Mouse (Mus musculus): Measurements from ENCODE around the gene Zfp109.
A peak's percentile ranks its signal among the peaks of the same experiment; 100 is the strongest.
"Not testable (repeated sequence)": the region's sequence is repeated elsewhere in the genome, so short reads cannot be mapped to it uniquely, and the experiment has no call there.

Zfp109 gene

DNA sequence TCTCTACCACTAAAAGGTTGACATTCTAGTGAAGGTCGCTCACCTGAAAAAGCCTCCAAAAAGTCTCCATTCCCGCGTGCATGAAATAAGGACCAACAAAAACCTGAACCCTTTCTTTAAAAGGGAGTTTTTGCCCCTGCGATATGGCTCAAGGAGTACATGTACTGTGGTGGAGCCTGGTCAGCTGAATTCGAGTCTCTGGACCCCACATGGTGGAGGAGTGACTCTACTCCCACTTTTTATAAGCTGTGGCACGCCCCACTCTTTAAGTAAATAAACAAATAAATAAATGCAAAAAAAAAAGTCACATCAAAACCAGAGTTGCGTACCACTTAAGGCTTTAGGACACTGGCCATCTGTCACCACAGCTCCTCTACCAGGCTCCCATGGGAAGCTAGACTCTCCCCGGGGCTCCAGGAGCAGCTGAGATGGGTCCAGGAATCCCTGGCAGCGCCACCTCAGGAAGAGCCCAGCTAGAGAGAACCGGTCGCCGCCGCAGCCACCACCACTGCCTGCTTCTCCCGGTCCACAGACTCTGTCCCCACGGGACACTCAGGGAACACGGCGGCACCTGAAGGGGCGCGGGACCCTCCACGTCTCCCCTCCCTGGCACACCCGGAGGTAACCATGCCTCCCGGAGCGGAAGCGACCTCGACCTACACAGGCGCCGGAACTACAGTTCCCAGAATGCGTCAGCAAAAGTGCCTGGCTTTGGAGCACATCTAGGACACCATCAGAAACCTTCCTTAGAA lies at the start of gene Zfp109:
TSS of gene Zfp109 (minus strand) at position 521 of the 752 bp plus-strand sequence.
- peak; percentile 69 for DNase-seq (ENCODE audit: low read depth, low spot score)

DNA sequence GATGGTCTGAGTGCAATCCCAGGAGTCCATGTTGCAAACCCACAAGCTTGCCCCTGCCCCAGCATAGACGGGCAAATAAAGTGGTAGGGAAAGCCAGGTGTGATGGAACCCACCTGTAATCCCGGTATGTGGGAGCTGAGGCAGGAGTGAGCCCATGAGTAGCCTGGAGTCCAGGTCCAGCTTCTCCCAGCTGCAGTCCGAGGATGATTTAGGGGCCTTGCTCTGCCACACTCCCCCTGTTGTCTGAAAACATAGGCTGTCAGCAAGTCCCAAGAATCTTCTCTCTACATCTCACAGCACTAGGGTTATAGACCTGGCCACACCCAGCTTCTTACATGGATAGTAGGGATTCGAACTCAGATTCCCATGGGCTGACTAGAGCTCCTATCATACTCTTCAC lies 49.6 kb upstream of the Zfp109 start:
- DNase-seq (ENCODE audit: low read depth, low spot score), result no peak

DNA sequence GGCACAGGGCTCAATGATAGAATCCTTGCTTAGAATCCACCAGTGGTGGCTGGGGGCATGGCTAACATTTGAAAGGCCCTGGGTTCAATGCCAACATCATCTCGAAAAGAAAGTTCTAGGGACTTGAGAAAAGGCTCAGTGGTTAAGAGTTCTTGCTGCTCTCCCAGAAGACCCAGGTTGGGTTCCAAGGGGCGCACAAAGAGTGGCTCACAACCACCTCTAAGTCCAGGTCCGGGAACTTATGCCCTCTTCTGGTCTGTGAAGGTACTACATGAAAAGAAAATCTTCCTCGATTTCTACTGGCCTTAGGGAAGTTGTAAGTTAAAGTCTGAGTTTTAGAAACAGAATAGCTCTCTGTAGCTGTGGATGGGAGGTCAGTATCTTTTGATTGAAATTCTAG lies 48.7 kb upstream of the Zfp109 start:
- no peak for DNase-seq (ENCODE audit: low read depth, low spot score)

DNA sequence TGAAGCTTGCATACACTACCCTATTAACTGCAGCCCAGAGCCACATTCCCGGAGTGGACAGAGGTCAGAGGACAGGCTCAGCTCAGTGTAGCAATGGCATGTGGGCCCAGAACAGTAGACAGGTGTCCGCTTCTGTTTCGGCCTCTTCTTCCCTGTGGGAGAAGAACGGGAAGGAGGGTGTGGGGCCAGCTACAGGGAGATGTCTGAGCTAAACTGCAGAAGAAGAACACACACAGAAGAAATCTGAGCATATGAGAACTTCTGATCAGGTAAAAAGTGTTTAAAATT lies 43.4 kb upstream of the Zfp109 start:
- no peak for DNase-seq (ENCODE audit: low read depth, low spot score)

DNA sequence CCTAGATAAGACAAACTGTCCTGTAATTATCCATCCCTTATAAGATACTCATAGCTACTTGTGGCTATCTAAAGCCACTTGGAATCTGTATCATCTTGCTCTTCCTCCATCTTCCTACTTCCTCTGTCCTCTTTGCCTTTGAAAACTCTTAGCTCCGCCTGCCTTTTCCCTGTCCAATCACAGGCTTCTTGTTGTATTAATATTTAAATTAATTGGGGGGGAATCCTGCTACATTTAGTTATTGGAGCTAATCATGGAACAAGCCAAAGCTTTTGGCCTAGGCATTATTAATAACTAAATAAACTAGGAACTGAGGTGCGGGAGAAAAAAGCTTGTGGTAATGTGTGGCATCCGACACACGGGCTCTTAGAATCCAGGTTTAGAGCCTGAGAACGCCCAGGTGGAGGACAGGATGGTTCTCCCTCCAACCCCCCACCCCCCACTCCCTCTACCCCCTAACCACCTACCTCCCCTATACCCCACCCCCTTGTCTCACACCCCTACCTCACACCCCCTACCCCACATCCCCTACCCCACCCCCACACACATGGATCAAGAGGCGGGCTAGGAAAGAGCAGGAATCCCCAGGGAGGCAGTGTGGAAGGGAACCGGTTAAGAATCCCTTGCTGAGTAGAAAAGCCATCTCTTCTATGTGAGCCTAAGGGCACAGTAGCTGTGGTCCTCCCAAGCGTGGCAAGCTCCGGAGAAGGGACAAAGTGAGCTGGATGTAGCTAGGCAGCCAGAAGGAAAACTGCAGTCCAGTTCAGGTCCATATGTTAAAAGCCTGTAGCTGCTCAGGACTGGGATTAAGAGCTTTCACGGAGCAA lies 42.9 kb upstream of the Zfp109 start:
- no peak for DNase-seq (ENCODE audit: low read depth, low spot score)

DNA sequence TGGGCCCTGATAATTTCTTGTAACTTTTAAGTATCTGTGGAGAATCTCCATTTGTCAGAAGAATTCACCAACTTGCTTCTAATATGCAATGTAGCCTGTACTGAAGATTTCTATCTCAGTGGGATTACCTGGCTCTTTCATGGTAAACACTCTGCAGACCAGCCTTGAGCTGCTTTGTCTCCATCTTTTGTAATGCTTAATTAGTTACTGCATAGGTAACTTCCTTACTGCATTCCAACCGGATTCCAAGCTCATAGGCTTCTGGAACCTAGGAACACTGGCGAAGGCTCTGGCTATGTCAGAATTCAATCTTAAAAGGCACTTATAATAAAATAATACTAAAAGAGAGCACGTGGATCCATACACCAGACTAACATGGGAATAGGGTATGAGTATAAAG lies 41.4 kb upstream of the Zfp109 start:
- DNase-seq (ENCODE audit: low read depth, low spot score), result not testable (repeated sequence)

DNA sequence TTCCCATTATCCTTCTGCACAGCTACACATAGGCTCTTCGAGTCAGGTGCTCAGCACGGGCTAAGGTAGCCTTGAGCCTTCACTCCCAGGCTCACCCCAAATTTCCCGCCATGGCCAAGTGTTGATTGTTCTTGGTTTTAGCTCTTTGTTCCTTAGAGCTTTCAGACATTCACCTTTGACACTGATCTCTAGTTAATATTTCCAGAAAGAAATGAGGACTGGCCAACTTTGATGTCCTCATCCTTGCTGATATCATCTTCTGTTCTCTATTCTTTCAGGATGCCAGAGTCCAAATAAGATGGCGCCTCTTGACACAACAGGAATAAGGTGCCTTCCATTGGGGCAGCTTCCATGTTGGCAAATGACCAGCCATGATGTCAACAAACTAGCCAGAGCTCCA lies 37.1 kb upstream of the Zfp109 start:
- no peak for DNase-seq (ENCODE audit: low read depth, low spot score)

DNA sequence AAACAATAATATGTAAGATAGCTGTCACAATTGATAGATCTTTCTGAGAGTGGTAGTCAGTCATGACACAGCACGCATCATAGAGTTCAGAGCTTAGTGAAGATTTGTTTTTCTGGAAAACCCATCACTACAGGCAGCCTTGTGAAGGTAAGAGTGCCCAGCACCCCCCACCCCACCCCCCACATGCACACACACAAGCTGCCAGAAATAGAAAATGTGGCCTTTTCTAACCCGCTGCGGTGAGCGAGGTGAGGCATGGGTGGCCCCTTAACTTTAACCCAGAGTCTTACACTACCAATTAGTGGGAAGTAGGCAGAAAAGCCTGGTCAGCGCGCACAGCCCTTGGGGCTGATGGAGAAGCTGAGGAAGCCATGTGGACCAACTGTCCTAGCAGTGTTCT lies 33.8 kb upstream of the Zfp109 start:
- no peak for DNase-seq (ENCODE audit: low read depth, low spot score)

DNA sequence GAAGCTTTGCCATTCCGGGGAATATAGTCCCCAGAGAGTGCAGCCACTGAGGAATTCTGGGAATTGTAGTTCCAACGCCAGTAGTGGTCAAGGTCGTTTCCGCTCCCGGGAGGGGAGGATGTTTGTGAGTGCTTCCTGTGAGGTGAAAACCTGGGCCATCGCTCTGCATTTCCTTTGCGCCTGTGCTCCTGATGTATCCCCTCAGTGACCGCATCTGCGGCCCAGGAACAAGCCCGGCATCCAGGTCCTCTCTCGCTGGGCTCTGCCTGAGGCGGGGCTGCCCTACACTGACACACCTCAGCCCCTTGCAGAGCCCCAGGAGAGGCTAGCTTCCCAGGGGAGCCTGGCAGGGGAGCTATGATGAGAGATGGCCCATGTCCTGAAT lies 32.9 kb upstream of the Zfp109 start, which contains the start of gene Zfp93:
TSS of gene Zfp93 (plus strand) at position 133 of the 385 bp plus-strand sequence.
- peak; percentile 89 for DNase-seq (ENCODE audit: low read depth, low spot score)

DNA sequence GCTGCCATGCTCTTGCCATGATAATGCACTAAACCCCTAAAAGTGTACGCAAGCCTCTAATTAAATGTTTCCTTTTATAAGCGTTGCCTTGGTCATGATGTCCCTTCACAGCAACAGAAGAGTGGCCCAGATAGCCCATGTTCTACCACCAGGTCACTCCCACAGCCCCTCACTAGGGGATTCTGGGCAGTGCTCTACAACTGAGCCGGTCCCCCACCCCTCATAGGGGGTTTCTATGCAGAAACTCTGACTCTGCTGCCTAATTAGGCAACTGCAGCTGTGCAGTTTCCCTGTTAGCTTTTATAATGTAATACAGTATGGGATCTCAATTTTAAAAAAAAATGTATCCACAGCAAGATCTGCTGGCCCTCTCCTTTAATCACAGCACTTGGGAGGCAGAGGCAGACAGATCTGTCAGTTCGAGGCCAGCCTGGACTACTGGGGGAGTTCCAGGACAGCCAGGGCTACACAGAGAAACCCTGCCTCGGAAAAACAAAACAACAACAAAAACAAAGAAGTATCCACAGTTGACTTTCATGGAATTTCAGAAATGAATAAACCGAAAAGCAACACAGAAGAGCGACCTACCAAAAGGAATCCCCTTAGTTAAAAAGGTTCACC lies 32.4 kb upstream of the Zfp109 start:
- DNase-seq (ENCODE audit: low read depth, low spot score), result no peak

DNA sequence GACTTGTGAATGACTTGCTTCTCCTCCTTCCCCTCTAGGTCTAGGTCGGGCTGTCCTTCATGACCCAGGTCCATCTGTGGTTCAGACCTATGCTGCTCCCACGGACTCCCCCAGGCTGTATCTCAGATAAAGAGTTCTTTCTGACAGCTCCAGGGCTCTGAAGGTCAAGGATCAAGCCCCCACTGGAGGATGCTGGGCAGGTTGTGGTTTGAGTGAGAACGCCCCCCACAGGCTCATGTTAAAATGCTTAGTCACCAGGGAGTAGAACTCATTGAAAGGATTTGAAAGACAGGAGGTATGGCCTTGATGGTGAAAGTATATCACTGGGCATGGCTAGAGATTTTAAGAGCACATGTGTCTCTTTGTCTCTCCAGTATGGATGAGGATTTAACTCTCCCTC lies 31.9 kb upstream of the Zfp109 start:
- no peak for DNase-seq (ENCODE audit: low read depth, low spot score)

DNA sequence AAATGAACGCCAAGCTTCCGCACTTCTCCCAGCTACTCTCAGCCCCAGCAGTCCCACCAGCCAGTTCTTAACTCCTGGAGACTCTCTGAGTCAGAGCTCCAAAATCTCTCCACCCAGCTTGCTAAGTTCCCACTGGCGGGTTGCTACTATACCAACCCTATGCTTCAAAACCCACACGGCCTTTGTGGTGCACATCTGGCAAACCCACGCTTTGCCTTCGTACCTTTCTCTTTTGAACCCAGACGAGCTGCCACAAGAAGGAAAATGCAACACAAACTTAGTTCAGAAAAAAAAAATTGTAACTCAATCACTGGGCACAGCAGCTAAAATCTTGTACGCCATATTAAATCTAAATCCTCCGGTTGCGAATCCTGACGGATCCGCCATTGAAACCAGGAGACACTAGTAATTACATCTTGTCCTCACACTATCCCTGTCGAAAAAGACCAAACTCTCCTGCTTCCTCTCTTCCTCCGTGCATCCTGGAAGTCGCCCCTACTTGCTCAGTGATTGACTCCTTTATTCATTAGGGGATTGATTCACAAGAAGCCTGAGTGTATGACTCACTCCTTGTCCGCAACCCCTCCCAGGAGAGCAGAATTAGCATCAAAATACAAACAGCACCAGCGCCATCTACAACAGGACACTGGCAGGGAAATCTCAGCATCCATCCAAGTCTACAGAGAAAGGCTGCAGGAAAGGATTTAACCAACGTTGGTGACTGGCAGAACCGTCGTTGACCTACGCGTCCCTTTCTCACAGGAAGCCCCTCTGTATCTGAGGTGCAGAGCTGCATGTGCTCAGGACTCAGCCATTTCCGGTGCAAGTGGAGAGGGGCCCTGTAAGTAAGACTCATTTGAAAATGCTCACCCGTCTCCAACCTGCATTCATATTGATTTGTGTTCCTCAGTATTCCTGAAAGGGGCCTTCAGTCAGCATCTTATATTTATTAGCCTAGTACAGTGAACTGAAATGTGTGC lies 31.1 kb upstream of the Zfp109 start:
- no peak for DNase-seq (ENCODE audit: low read depth, low spot score)

DNA sequence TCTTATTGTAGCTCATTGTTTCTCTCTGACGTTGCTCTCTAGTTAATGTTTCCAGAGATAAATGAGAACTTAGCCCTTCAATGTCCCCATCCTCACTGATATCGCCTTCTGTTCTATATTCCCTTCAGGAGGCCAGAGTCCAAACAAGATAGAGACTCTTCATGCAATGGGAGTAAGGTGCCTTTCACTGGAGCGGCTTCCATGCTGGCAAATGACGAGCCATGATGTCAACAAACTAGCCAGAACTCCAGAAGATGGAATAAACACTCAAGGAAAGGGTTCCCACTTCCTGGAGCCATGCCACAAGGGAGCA lies 22.6 kb upstream of the Zfp109 start:
- no peak for DNase-seq (ENCODE audit: low read depth, low spot score)

DNA sequence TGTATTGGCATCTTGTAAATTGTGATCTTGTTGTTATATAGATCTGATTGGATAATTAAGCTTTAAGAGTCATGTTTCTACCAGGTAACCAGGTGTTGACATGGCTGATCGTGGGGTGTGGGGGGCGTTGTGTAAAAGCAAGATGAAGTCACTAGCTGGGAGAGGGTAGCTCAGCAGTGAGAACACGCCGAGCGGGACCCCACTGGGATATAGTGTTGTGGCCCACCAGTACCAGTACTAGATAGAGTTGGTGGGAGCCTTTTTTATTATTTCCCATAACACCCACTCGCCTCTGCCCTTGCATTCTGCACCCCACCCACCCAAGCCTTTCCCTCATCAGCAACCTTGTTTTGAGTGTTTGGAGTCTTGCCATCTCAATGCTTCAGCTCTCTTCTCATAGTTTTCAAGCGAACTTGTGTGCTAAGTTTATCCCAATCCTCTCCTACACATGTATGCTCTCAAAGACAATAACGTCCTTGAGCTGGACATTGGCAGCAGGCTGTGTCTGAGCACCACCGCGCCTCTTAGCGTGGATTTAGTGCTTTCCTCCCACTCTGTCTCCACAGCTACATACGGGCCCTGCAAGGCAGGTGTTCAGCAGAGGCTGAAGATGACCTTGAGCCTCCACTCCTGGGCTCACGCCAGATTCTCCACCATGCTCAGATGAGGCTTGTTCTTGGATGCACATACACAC lies 22.1 kb upstream of the Zfp109 start:
- DNase-seq (ENCODE audit: low read depth, low spot score), result no peak

DNA sequence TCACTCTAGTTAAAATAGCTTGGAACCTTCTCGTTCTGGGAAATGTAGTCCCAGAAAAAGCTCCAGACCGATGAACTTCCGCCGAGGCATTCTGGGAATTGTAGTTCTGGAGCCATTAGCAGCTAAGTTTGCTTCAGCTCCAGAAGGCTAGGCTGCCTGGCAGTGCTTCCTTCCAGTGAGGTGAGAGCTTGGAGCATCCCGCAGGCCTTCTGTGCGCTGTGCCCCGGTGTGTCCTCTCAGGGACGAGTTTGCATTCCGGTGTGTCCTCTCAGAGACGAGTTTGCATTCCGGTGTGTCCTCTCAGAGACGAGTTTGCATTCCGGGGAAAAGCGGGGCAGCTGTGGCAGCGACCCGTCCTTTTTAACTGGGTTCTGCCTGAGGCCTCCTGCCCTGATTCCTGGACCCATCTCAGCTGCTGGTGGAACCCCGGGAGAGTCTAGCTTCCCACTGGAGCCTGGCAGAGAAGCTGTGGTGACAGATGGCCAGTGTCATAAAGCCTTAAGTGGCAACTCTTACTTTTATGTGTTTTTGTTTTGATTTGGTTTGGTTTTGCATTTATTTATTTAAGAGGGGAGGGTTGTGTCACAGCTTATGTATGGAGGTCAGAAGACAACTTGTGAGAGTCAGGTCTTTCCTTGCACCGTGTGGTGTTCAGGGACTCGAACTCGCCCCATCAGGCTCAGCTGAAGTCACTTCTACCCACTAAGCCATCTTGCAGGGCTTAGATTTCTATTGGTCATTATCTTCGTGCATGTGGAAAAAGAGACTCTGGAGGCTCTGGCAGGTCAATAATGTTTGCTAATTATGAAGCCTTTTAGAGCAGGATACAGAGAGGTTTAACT lies 17.5 kb upstream of the Zfp109 start, which contains the start of gene Zfp108:
TSS of gene Zfp108 (plus strand) at position 162 of the 842 bp plus-strand sequence.
- peak; percentile 77 for DNase-seq (ENCODE audit: low read depth, low spot score)

DNA sequence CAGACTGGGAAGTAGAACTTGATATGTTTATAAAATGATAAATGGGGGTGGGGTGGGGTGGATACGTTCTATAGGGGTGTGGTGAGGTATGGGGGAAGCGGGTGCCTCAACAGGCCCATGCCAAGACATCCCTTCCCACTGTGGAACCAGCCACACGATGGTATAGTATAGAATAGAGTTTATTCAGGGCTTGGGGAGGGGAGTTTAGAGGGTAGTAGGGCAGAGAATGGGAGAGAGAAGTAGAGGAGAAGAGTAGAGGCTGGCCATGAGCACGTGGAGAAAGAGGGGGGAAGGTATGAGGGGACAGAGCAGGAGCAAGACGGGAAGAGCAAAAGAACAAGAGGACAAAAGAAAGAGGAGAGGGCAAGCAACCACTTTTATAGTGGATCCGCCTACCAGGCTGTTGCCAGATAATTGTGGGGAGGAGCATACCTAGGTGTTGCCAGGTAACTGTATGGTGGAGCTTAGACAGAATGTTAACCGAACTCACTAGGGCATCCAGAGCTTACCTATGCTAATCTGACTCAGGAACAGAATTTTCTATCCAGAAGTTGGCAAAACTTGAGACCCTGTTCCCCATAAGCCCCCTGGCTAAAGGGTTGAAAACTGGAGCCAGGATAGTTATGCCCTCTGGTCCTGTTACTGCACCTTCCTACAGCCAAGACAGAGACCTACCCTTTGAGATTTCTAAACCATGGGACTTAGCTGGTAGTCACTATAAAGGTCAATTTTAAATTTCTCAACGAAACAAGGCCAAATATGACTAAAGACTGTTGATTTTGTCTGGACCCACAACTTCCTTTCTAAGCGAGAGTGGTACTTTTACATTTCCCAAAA lies 16.6 kb upstream of the Zfp109 start:
- DNase-seq (ENCODE audit: low read depth, low spot score), result no peak

DNA sequence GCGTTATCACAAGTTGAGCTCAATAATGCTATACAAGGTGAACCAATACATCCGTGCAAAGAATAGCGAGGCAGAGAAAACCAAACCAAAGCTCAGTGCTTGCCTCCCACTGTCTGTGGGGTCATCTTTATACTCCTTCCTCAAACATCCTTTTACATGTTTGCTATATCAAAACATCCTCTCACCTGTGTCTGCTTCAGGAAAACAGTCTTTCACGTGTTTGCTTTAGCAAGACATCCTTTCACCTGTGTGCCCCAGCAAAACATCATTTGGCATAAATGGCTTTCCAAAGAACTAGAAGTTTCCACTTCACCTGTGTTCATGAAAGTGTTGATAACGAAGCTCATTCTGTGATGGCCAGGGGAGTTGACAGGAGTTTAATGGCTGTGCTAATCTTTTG lies 26.0 kb downstream of the Zfp109 start, which contains the start of gene Zfp111:
TSS of gene Zfp111 (minus strand) at position 101 of the 400 bp plus-strand sequence.
- no peak for DNase-seq (ENCODE audit: low read depth, low spot score)

DNA sequence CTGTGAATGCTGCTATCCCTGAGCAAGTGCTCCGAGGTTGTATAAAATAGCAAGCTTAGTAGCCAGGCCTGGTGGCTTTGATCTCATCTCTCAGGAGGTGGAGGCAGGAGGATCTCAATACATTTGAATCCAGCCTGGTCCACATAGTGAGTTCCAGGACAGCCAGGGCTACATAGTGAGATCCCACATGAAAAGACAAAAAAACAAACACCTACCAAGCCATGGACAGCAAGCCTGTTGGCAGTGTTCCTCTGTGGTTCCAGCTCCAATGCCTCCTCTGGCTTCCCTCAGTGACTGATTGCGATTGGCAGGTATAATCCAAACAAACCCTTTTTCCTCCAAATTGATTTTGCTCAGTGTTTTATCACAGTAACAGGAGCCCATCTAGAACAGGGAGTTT lies 27.1 kb downstream of the Zfp109 start:
- DNase-seq (ENCODE audit: low read depth, low spot score), result no peak

DNA sequence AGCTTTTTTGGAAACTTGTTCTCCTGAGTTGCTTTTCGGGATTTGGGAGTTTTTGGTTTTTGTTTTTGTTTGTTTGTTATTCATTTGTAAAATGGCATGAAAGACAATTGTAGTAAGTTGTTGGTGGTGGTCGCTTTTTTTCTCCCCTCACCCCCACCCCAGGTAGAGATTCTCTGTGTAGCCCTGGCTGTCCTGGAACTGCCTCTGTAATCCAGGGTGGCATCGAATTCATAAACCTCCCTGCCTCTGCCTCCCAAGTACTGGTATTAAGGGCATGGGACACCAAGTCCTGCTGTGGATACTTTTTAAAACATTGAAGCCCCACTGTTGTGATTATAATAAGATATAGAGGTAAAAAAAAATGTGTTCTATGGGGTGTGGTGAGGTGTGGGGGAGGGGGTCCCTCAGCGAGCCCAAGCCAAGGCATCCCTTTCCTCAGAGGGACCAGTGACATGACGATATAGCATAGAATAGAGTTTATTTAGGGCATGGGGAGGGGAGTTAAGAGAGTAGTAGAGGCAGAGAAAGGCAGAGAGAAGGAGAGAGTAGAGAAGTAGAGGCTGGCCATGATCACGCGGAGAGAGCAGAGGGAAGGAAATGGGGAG lies 29.0 kb downstream of the Zfp109 start:
- no peak for DNase-seq (ENCODE audit: low read depth, low spot score)
